Mouse (Mus musculus) liver, embryonic 14.5 days (tissue): ENCODE data around the gene Hist2h4. TPM values are rescaled to one million over a fixed set of nuclear protein-coding genes. Genes with fewer than 3 reads are reported as not detected.
"Not testable (repeated sequence)": the region's sequence is repeated elsewhere in the genome, so short reads cannot be mapped to it uniquely, and the experiment has no call there.

Source experiments
- ATAC-seq: fragments of 200-750 bp; cut with Nextera tagmentation; 2 replicates; pipeline ENCODE4 v1.8.0; 2017; ENCODE audit warnings: moderate number of reproducible peaks, mild to moderate bottlenecking, moderate library complexity; ENCODE audit not compliant: insufficient read depth
- DNase-seq, 3 experiments: peaks; one replicate each; pipeline ENCODE4 v3.0.0-alpha.2; 2012 to 2013; ENCODE audit warnings: low read depth in 3 of 3, low spot score in 3 of 3
- H3K27ac ChIP-seq: fragments of 300-500 bp; sonication (generic); 2 replicates; pipeline ENCODE4 v1.5.1; 2014; ENCODE audit warnings: moderate library complexity, mild to moderate bottlenecking, control low read depth, inconsistent platforms
- H3K27me3 ChIP-seq: fragments of 300-500 bp; sonication (generic); 2 replicates; pipeline ENCODE4 v1.6.1; 2014; ENCODE audit warnings: mild to moderate bottlenecking, low read length, moderate library complexity; ENCODE audit not compliant: control insufficient read depth, insufficient read depth
- H3K36me3 ChIP-seq: fragments of 300-500 bp; sonication (generic); replicated peaks from 2 replicates; pipeline ENCODE4 v1.6.1; 2014; ENCODE audit warnings: low read depth; ENCODE audit not compliant: control insufficient read depth, insufficient read depth
- H3K4me1 ChIP-seq, 2 experiments: fragments of 200-500 bp in 1 of 2; fragments of 300-500 bp in 1 of 2; sonication (generic) in 1 of 2; replicated peaks; 2 replicates each; pipeline ENCODE4 v1.6.1; 2012 to 2014; ENCODE audit warnings: antibody characterized with exemption in 1 of 2, inconsistent platforms in 1 of 2, low read length in 1 of 2; ENCODE audit not compliant: control insufficient read depth in 2 of 2, insufficient read depth in 2 of 2
- H3K4me2 ChIP-seq: fragments of 300-500 bp; sonication (generic); 2 replicates; pipeline ENCODE4 v1.6.1; 2014; ENCODE audit warnings: low read depth, mild to moderate bottlenecking, control low read depth, moderate library complexity
- H3K4me3 ChIP-seq, 2 experiments: fragments of 200-500 bp in 1 of 2; fragments of 300-500 bp in 1 of 2; sonication (generic) in 1 of 2; 2 replicates each; pipeline ENCODE4 v1.5.1; 2012 to 2014; ENCODE audit warnings: low read depth in 2 of 2, low read length in 2 of 2, mild to moderate bottlenecking in 2 of 2, control low read depth in 1 of 2, inconsistent platforms in 1 of 2, moderate library complexity in 1 of 2; ENCODE audit not compliant: insufficient read depth in 1 of 2
- H3K9ac ChIP-seq: fragments of 300-500 bp; sonication (generic); replicated peaks from 2 replicates; pipeline ENCODE4 v1.6.1; 2014; ENCODE audit warnings: mild to moderate bottlenecking, control low read depth, moderate library complexity
- H3K9me3 ChIP-seq: fragments of 300-500 bp; sonication (generic); 2 replicates; pipeline ENCODE4 v1.6.1; 2016; ENCODE audit warnings: low read length, mixed read lengths; ENCODE audit not compliant: control insufficient read depth
- CTCF ChIP-seq: IDR thresholded peaks from 2 replicates; pipeline ENCODE4 v1.5.1; 2016; ENCODE audit warnings: antibody characterized with exemption, low read depth, control low read depth
- EP300 ChIP-seq: IDR thresholded peaks from 2 replicates; pipeline ENCODE4 v1.6.1; 2016; ENCODE audit warnings: antibody characterized with exemption, low read depth
- whole genome bisulfite sequencing: fragments of 180-500 bp; shearing (Covaris S2); extraction: QIAGEN DNeasy Blood & Tissue Kit; methylation state at CpG from one replicate; pipeline ENCODE4 v1.1.7; 2014; ENCODE audit not compliant: insufficient replicate concordance; 5-methylcytosine and 5-hydroxymethylcytosine counted together
- polyA plus RNA-seq, 2 experiments: library from polyadenylated mRNA; depleted of rRNA in 1 of 2; stranded (reverse) in 1 of 2; unstranded in 1 of 2; fragments of >200 nt; fragmentation: Nextera tagmentation in 1 of 2; extraction: Ambion mirVana in 1 of 2; gene quantifications; 2 replicates each; pipeline versions ENCODE4 v1.2.1 to v1.2.3; 2012 to 2014

The Hist2h4 gene
- polyA plus RNA-seq, 2 experiments: 12.2 to 15.1 TPM

GRCm38 (mm10) chr3:96246018-96246417 is 17.1 kb downstream of the Hist2h4 start:
- peaks cover 30 to 45% of the 10 kb centered on the region in 2 experiments for H3K4me1 ChIP-seq
- ATAC-seq: peak; percentile 61
- peak overlapping the region; percentile 83 for H3K27ac ChIP-seq
- not testable (repeated sequence) for H3K4me2 ChIP-seq, H3K27me3 ChIP-seq, DNase-seq, H3K36me3 ChIP-seq, H3K9me3 ChIP-seq
- H3K4me3 ChIP-seq: peak overlapping the region; percentile 21 to 63; a peak in 3 of 4 replicates
- H3K9ac ChIP-seq: peak overlapping the region; percentile 64
- 0 out of 2 replicates have a peak, but pooled peaks have one; percentile 4 for TF ChIP-seq EP300
- 1% methylated on average over 10 of the region's 21 CpGs for WGBS

GRCm38 (mm10) chr3:96245003-96245886 is 17.9 kb downstream of the Hist2h4 start, which contains the start of gene Hist2h2aa1:
TSS of gene Hist2h2aa1 (plus strand) at chr3:96245497.
- H3K9me3 ChIP-seq: not testable (repeated sequence)
- TF ChIP-seq EP300: peak; percentile 31

GRCm38 (mm10) chr3:96243921-96244572 is 19.1 kb downstream of the Hist2h4 start:
- Histone ChIP-seq H3K27ac (peak overlapping the region; percentile 99), H3K4me1 (peaks cover 30 to 39% of the 10 kb centered on the region in 2 experiments), H3K27me3 (no peaks in the 10 kb centered on the region), H3K9ac (peak overlapping the region; percentile 99), H3K9me3 (no peaks in the 10 kb centered on the region), H3K4me2 (peak overlapping the region; percentile 95), H3K36me3 (no peaks in the 10 kb centered on the region), H3K4me3 (peak overlapping the region; percentile 71 to 100; a peak in 3 of 4 replicates)
- DNase-seq (no peak), ATAC-seq (no peak)
- WGBS: 65% methylated on average over 7 of the region's 7 CpGs
- no peak for TF ChIP-seq CTCF
- no peak for TF ChIP-seq EP300

More at GRCm38 (mm10) chr3:96245003-96245886, 17.9 kb downstream of the Hist2h4 start, which contains the start of gene Hist2h2aa1:
- peak within 1 kb of the TSS; percentile 95 for H3K4me2 ChIP-seq
- ATAC-seq (peak; percentile 67), DNase-seq (peak in 1 of 3 experiments; percentile 61)
- WGBS: under 1% methylated on average over 19 of the region's 88 CpGs
- H3K27ac ChIP-seq: peak within 1 kb of the TSS; percentile 99
- peak within 1 kb of the TSS; percentile 71 to 100 for H3K4me3 ChIP-seq
- peaks cover 30 to 41% of the 10 kb centered on the region in 2 experiments for H3K4me1 ChIP-seq
- H3K27me3 ChIP-seq, H3K36me3 ChIP-seq: not testable (repeated sequence)
- peak within 1 kb of the TSS; percentile 99 for H3K9ac ChIP-seq

GRCm38 (mm10) chr3:96240799-96241197 is 22.3 kb downstream of the Hist2h4 start:
- no peak for TF ChIP-seq EP300
- TF ChIP-seq CTCF: no peak
- WGBS: 77% methylated on average over 9 of the region's 9 CpGs
- no peaks in the 10 kb centered on the region for H3K27me3 ChIP-seq
- ATAC-seq (no peak), DNase-seq (no peak)
- H3K4me1 ChIP-seq: peaks cover 25 to 38% of the 10 kb centered on the region in 2 experiments
- peak overlapping the region; percentile 86 for H3K27ac ChIP-seq
- no peaks in the 10 kb centered on the region for H3K9me3 ChIP-seq
- H3K4me3 ChIP-seq: peak overlapping the region in 1 of 2 experiments; percentile 43; a peak in 2 of 4 replicates
- H3K36me3 ChIP-seq: no peaks in the 10 kb centered on the region
- peak overlapping the region; percentile 76 for H3K9ac ChIP-seq
- peak overlapping the region; percentile 69 for H3K4me2 ChIP-seq
